Mouse (Mus musculus) gastrocnemius, adult 18-20 months (tissue): ENCODE results near the gene Sox5. TPM values are rescaled to one million over a fixed set of nuclear protein-coding genes. Genes with fewer than 3 reads are reported as not detected.

Experiments
- DNase-seq: peaks from one replicate; pipeline ENCODE4 v3.0.0; 2021; ENCODE audit warnings: low spot score
- total RNA-seq, 2 experiments: library from RNA; stranded (reverse); gene quantifications; 2 replicates each; pipeline ENCODE4 v1.2.3; 2021

Sox5 gene
- total RNA-seq, 2 experiments from 2014 or later: 1.1 to 1.3 TPM

GRCm38 (mm10) chr6:144119961-144120360 lies 661.8 kb downstream of the Sox5 start:
- no peak for DNase-seq

- no peak for DNase-seq
Observed at GRCm38 (mm10) chr6:144116646-144117045, 665.1 kb downstream of the Sox5 start.

- no peak for DNase-seq
Observed at GRCm38 (mm10) chr6:144111561-144111960, 670.2 kb downstream of the Sox5 start.

GRCm38 (mm10) chr6:144106848-144107247 lies 674.9 kb downstream of the Sox5 start:
- no peak for DNase-seq

- DNase-seq: no peak
Observed at GRCm38 (mm10) chr6:144105645-144106044, 676.1 kb downstream of the Sox5 start.

GRCm38 (mm10) chr6:144103612-144104011 lies 678.2 kb downstream of the Sox5 start:
- DNase-seq: no peak

GRCm38 (mm10) chr6:144100852-144101251 lies 680.9 kb downstream of the Sox5 start:
- DNase-seq: no peak

GRCm38 (mm10) chr6:144098119-144098518 lies 683.7 kb downstream of the Sox5 start:
- no peak for DNase-seq

GRCm38 (mm10) chr6:144088256-144088655 lies 693.5 kb downstream of the Sox5 start:
- no peak for DNase-seq

GRCm38 (mm10) chr6:144086096-144086810 lies 695.5 kb downstream of the Sox5 start:
- DNase-seq: no peak

- DNase-seq: no peak
Observed at GRCm38 (mm10) chr6:144082297-144082696, 699.5 kb downstream of the Sox5 start.

- no peak for DNase-seq
Observed at GRCm38 (mm10) chr6:144077826-144078225, 704.0 kb downstream of the Sox5 start.

- DNase-seq: no peak
Observed at GRCm38 (mm10) chr6:144076376-144076775, 705.4 kb downstream of the Sox5 start.

- DNase-seq: no peak
Observed at GRCm38 (mm10) chr6:144075327-144075941, 706.3 kb downstream of the Sox5 start.

GRCm38 (mm10) chr6:144074826-144075225 lies 707.0 kb downstream of the Sox5 start:
- DNase-seq: peak; percentile 16

GRCm38 (mm10) chr6:144070461-144070860 lies 711.3 kb downstream of the Sox5 start:
- DNase-seq: no peak

- DNase-seq: no peak
Observed at GRCm38 (mm10) chr6:144067491-144067890, 714.3 kb downstream of the Sox5 start.

- DNase-seq: no peak
Observed at GRCm38 (mm10) chr6:144062428-144062827, 719.3 kb downstream of the Sox5 start.

- no peak for DNase-seq
Observed at GRCm38 (mm10) chr6:144061814-144062213, 720.0 kb downstream of the Sox5 start.

GRCm38 (mm10) chr6:144057098-144057632 lies 724.6 kb downstream of the Sox5 start:
- no peak for DNase-seq

GRCm38 (mm10) chr6:144056252-144057097 lies 725.3 kb downstream of the Sox5 start:
- DNase-seq: peak; percentile 63

- DNase-seq: no peak
Observed at GRCm38 (mm10) chr6:144052487-144052886, 729.3 kb downstream of the Sox5 start.
